Mouse (Mus musculus): Measurements from ENCODE around the gene Tbc1d9b. TPM values are rescaled to one million over a fixed set of nuclear protein-coding genes. Genes with fewer than 3 reads are reported as not detected.

Gene Tbc1d9b
- polyA plus RNA-seq, 2 experiments, result 8.4 to 9.5 TPM

- Histone ChIP-seq H3K36me3 (replicated peaks; ENCODE audit: control insufficient read depth, insufficient read depth, low read depth) (peaks cover 16% of the 10 kb centered on the region; the same call in 1 of the 2 replicates), H3K27ac (no peak overlapping the region), H3K27me3 (ENCODE audit: control insufficient read depth, insufficient read depth, low read length) (no peaks in the 10 kb centered on the region), H3K4me1 (replicated peaks; ENCODE audit: control insufficient read depth in 2 of 2, insufficient read depth in 2 of 2, low read length in 1 of 2) (no peaks in the 10 kb centered on the region), H3K9ac (replicated peaks) (no peak overlapping the region), H3K4me3 (ENCODE audit: insufficient read depth in 1 of 2, low read depth in 2 of 2, low read length in 2 of 2) (no peak overlapping the region), H3K9me3 (ENCODE audit: control insufficient read depth, low read length) (no peaks in the 10 kb centered on the region), H3K4me2 (ENCODE audit: low read depth) (no peak overlapping the region)
- WGBS (ENCODE audit: insufficient replicate concordance), result 79% methylated on average over 3 of the region's 3 CpGs
- DNase-seq (ENCODE audit: low read depth in 3 of 3, low spot score in 3 of 3), result no peak
- no peak for ATAC-seq (ENCODE audit: insufficient read depth)
- TF ChIP-seq EP300 (IDR thresholded peaks at IDR 0.05; ENCODE audit: low read depth) (no peak), CTCF (IDR thresholded peaks at IDR 0.05; ENCODE audit: low read depth) (no peak)
Measured at GRCm38 (mm10) chr11:50151374-50151773, 20.2 kb downstream of the Tbc1d9b start.

GRCm38 (mm10) chr11:50154166-50154565 lies 23.0 kb downstream of the Tbc1d9b start:
- Histone ChIP-seq H3K36me3 (replicated peaks; ENCODE audit: control insufficient read depth, insufficient read depth, low read depth) (peaks cover 16% of the 10 kb centered on the region), H3K9me3 (ENCODE audit: control insufficient read depth, low read length) (no peaks in the 10 kb centered on the region), H3K27ac (no peak overlapping the region), H3K27me3 (ENCODE audit: control insufficient read depth, insufficient read depth, low read length) (no peaks in the 10 kb centered on the region), H3K9ac (replicated peaks) (no peak overlapping the region), H3K4me3 (ENCODE audit: insufficient read depth in 1 of 2, low read depth in 2 of 2, low read length in 2 of 2) (no peak overlapping the region), H3K4me1 (replicated peaks; ENCODE audit: control insufficient read depth in 2 of 2, insufficient read depth in 2 of 2, low read length in 1 of 2) (no peaks in the 10 kb centered on the region; a peak in 1 of 4 replicates), H3K4me2 (ENCODE audit: low read depth) (no peak overlapping the region)
- DNase-seq (ENCODE audit: low read depth in 3 of 3, low spot score in 3 of 3) (no peak), ATAC-seq (ENCODE audit: insufficient read depth) (no peak)
- no peak for TF ChIP-seq EP300 (IDR thresholded peaks at IDR 0.05; ENCODE audit: low read depth)
- TF ChIP-seq CTCF (IDR thresholded peaks at IDR 0.05; ENCODE audit: low read depth), result no peak
- WGBS (ENCODE audit: insufficient replicate concordance), result 76% methylated on average over 9 of the region's 9 CpGs

DNA sequence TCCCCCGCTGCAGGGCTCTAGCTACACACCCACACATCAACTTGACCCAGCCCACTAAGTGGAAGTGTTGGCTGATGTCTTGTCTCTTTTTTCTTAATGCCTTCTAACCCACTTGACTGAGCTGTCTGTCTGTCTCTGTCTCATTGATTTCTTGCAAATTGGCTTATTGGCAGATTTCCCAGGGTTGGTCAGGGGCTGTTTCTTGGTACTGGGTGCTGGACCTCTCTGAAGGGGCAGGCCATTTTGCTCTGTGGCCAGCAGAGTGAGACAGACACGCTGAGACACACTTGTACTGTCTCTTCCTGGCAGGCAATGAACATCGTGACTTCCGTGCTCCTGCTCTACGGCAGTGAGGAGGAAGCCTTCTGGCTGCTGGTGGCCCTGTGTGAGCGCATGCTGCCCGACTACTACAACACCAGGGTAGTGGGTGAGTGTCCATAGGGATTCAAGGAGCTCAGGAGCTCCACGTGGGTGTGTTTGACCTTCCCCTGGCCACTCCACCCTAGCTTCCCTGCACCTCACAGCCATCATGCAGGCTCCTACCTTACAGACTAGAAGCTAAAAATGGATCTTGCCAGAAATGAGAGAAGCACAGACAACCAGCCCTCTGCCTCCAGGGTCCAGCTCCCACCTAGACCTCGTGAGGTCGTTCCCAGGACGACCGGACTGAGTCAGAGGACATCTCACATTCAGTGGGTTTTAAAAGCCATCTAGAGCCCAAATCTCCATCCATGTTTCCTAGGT lies 23.8 kb downstream of the Tbc1d9b start:
- Histone ChIP-seq H3K27ac (no peak overlapping the region), H3K4me3 (ENCODE audit: insufficient read depth in 1 of 2, low read depth in 2 of 2, low read length in 2 of 2) (no peak overlapping the region), H3K36me3 (replicated peaks; ENCODE audit: control insufficient read depth, insufficient read depth, low read depth) (peaks cover 15% of the 10 kb centered on the region), H3K27me3 (ENCODE audit: control insufficient read depth, insufficient read depth, low read length) (no peaks in the 10 kb centered on the region), H3K4me2 (ENCODE audit: low read depth) (no peak overlapping the region), H3K9ac (replicated peaks) (no peak overlapping the region), H3K9me3 (ENCODE audit: control insufficient read depth, low read length) (no peaks in the 10 kb centered on the region), H3K4me1 (replicated peaks; ENCODE audit: control insufficient read depth in 2 of 2, insufficient read depth in 2 of 2, low read length in 1 of 2) (no peaks in the 10 kb centered on the region; a peak in 1 of 4 replicates)
- no peak for TF ChIP-seq EP300 (IDR thresholded peaks at IDR 0.05; ENCODE audit: low read depth)
- no peak for DNase-seq (ENCODE audit: low read depth in 3 of 3, low spot score in 3 of 3)
- WGBS (ENCODE audit: insufficient replicate concordance), result 80% methylated on average over 12 of the region's 12 CpGs
- no peak for ATAC-seq (ENCODE audit: insufficient read depth)

DNA sequence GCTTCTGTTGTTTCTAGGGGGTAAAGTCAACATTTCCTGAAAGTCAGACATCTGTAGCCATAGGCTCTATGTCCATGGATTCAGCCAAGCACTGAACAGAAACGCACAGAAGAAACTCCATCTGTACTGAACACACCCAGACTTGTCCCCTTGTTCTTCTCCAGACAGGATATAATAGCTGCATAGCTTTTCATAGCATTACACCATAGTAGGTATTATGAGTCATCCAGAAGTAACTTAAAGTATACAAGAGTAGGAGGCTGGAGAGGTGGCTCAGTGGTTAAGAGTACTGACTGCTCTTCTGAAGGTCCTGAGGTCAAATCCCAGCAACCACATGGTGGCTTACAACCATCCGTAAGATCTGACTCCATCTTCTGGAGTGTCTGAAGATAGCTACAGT lies 24.6 kb downstream of the Tbc1d9b start:
- Histone ChIP-seq H3K4me3 (ENCODE audit: insufficient read depth in 1 of 2, low read depth in 2 of 2, low read length in 2 of 2) (no peak overlapping the region), H3K4me1 (replicated peaks; ENCODE audit: control insufficient read depth in 2 of 2, insufficient read depth in 2 of 2, low read length in 1 of 2) (no peaks in the 10 kb centered on the region; a peak in 1 of 4 replicates), H3K4me2 (ENCODE audit: low read depth) (no peak overlapping the region), H3K9ac (replicated peaks) (no peak overlapping the region), H3K27ac (no peak overlapping the region), H3K9me3 (ENCODE audit: control insufficient read depth, low read length) (no peaks in the 10 kb centered on the region), H3K27me3 (ENCODE audit: control insufficient read depth, insufficient read depth, low read length) (no peaks in the 10 kb centered on the region), H3K36me3 (replicated peaks; ENCODE audit: control insufficient read depth, insufficient read depth, low read depth) (peaks cover 10% of the 10 kb centered on the region)
- 82% methylated on average over 2 of the region's 2 CpGs for WGBS (ENCODE audit: insufficient replicate concordance)
- no peak for ATAC-seq (ENCODE audit: insufficient read depth)
- TF ChIP-seq CTCF (IDR thresholded peaks at IDR 0.05; ENCODE audit: low read depth) (no peak), EP300 (IDR thresholded peaks at IDR 0.05; ENCODE audit: low read depth) (no peak)
- no peak for DNase-seq (ENCODE audit: low read depth in 3 of 3, low spot score in 3 of 3)

- ATAC-seq (ENCODE audit: insufficient read depth) (no peak), DNase-seq (ENCODE audit: low read depth in 3 of 3, low spot score in 3 of 3) (no peak)
- Histone ChIP-seq H3K9me3 (ENCODE audit: control insufficient read depth, low read length) (no peaks in the 10 kb centered on the region), H3K4me2 (ENCODE audit: low read depth) (no peak overlapping the region), H3K27ac (no peak overlapping the region), H3K36me3 (replicated peaks; ENCODE audit: control insufficient read depth, insufficient read depth, low read depth) (peaks cover 6% of the 10 kb centered on the region), H3K4me1 (replicated peaks; ENCODE audit: control insufficient read depth in 2 of 2, insufficient read depth in 2 of 2, low read length in 1 of 2) (no peaks in the 10 kb centered on the region; a peak in 1 of 4 replicates), H3K27me3 (ENCODE audit: control insufficient read depth, insufficient read depth, low read length) (no peaks in the 10 kb centered on the region), H3K9ac (replicated peaks) (no peak overlapping the region), H3K4me3 (ENCODE audit: insufficient read depth in 1 of 2, low read depth in 2 of 2, low read length in 2 of 2) (no peak overlapping the region)
- WGBS (ENCODE audit: insufficient replicate concordance), result 79% methylated on average over 16 of the region's 16 CpGs
- no peak for TF ChIP-seq CTCF (IDR thresholded peaks at IDR 0.05; ENCODE audit: low read depth)
- TF ChIP-seq EP300 (IDR thresholded peaks at IDR 0.05; ENCODE audit: low read depth), result no peak
Measured at GRCm38 (mm10) chr11:50156725-50157258, 25.6 kb downstream of the Tbc1d9b start.
